Mouse (Mus musculus): Measurements from ENCODE around the gene Zbtb18. TPM values are rescaled to one million over a fixed set of nuclear protein-coding genes. Genes with fewer than 3 reads are reported as not detected.
A peak's percentile ranks its signal among the peaks of the same experiment; 100 is the strongest.

Zbtb18 gene
- total RNA-seq (2015; ENCODE audit: low replicate concordance) (23.1 and 34.2 TPM in 2 replicates), total RNA-seq (2017; ENCODE audit: low replicate concordance) (29.7 and 35.0 TPM in 2 replicates)

- ATAC-seq (replicated peaks; ENCODE audit: low FRiP score, poor library complexity, severe bottlenecking), result 0 out of 2 replicates have a peak, but pooled peaks have one; percentile 7
Observed at GRCm38 (mm10) chr1:177442196-177442808, at the start of gene Zbtb18. Gene Zbtb18 (plus strand): TSS chr1:177442351.

DNA sequence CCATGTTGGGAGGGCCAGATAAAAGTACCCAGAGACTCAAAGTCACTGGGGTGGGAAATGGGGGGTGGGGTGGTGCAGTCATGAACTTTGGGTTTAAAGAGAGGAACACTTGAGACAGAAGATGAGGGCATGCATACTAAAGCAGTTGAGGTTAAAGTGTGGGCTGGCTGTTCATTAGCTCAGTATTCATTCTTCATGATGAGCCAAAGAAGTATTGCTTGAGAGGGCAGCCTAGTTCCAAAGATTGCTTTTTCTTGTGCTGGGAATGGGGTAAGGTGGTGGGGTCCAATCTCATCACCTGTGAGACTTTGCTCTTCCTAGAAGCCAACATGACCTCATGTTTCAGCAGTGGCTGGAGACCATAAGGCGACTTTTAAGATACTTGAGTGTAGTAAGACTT is 44.7 kb upstream of the Zbtb18 start:
- ATAC-seq (replicated peaks; ENCODE audit: low FRiP score, poor library complexity, severe bottlenecking), result no peak

GRCm38 (mm10) chr1:177405170-177405569 is 37.0 kb upstream of the Zbtb18 start:
- ATAC-seq (replicated peaks; ENCODE audit: low FRiP score, poor library complexity, severe bottlenecking), result no peak

- no peak for ATAC-seq (replicated peaks; ENCODE audit: low FRiP score, poor library complexity, severe bottlenecking)
Observed at GRCm38 (mm10) chr1:177408690-177409089, 33.5 kb upstream of the Zbtb18 start.

GRCm38 (mm10) chr1:177410769-177411348 is 31.3 kb upstream of the Zbtb18 start:
- ATAC-seq (replicated peaks; ENCODE audit: low FRiP score, poor library complexity, severe bottlenecking), result no peak

GRCm38 (mm10) chr1:177411359-177412358 is 30.5 kb upstream of the Zbtb18 start:
- ATAC-seq (replicated peaks; ENCODE audit: low FRiP score, poor library complexity, severe bottlenecking), result no peak

- no peak for ATAC-seq (replicated peaks; ENCODE audit: low FRiP score, poor library complexity, severe bottlenecking)
Observed at GRCm38 (mm10) chr1:177419331-177419730, 22.8 kb upstream of the Zbtb18 start.

GRCm38 (mm10) chr1:177420126-177420525 is 22.0 kb upstream of the Zbtb18 start:
- no peak for ATAC-seq (replicated peaks; ENCODE audit: low FRiP score, poor library complexity, severe bottlenecking)

DNA sequence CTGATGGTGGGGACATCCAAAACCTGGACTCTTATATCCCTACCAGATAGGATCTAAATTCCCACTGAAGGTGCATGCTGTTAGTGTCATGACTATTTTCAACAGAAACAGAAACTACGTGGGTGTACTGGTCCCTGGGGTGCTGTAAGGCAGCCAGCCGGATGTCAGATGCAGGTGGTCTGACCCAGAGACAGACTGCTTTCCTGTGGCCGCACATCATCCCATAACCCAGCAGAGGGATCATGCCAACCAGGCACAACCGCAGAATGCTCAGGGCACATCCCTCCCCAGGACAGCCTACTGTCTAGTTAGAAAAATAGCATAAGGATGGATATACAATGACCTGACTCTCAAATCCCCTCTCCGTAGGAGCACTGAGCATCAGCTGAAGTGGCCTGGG is 14.3 kb upstream of the Zbtb18 start:
- no peak for ATAC-seq (replicated peaks; ENCODE audit: low FRiP score, poor library complexity, severe bottlenecking)

DNA sequence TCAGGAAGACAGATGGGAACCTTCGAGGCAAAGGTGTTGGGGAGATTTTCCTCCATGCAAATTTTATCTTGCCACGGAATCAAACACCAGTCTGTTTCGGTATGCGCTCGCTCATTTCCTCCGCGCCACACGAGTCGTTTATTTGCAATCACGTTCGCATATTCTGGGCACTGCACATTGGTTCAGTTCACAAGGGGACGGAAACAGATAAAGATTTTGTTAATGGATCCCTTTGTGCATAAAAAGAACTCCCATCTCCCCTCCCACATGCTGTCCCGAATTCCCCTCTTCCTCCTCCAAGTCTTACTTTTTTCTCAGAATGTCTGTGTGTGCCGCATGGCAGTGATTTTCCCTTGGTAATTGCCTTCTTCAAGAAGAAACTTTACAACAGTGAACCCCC is 13.8 kb upstream of the Zbtb18 start:
- no peak for ATAC-seq (replicated peaks; ENCODE audit: low FRiP score, poor library complexity, severe bottlenecking)

DNA sequence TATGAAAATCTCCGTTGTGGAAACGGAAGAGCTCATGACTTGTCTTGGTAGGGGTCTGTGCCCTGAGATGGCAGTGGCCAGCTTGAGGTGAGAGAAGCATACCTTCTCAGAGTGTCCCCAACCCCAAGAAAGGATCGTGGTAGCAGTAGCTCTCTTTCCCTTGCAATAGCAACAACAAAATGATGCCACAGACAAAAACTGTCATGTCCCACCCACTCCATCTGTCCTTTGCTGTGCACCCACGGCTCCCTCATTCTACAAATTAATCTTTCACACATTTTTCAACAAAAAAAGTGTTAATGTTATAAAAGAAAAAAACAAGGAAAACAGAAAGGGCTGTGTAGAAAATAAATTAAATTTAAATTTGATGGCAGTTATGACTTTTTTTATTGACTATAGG is 13.1 kb upstream of the Zbtb18 start:
- ATAC-seq (replicated peaks; ENCODE audit: low FRiP score, poor library complexity, severe bottlenecking), result no peak

- no peak for ATAC-seq (replicated peaks; ENCODE audit: low FRiP score, poor library complexity, severe bottlenecking)
Observed at GRCm38 (mm10) chr1:177440411-177440810, 1.7 kb upstream of the Zbtb18 start.

GRCm38 (mm10) chr1:177440981-177441491 is 1.1 kb upstream of the Zbtb18 start:
- ATAC-seq (replicated peaks; ENCODE audit: low FRiP score, poor library complexity, severe bottlenecking), result no peak

- ATAC-seq (replicated peaks; ENCODE audit: low FRiP score, poor library complexity, severe bottlenecking), result peak; percentile 92
Observed at GRCm38 (mm10) chr1:177441492-177442195, 507 bp upstream of the Zbtb18 start.

DNA sequence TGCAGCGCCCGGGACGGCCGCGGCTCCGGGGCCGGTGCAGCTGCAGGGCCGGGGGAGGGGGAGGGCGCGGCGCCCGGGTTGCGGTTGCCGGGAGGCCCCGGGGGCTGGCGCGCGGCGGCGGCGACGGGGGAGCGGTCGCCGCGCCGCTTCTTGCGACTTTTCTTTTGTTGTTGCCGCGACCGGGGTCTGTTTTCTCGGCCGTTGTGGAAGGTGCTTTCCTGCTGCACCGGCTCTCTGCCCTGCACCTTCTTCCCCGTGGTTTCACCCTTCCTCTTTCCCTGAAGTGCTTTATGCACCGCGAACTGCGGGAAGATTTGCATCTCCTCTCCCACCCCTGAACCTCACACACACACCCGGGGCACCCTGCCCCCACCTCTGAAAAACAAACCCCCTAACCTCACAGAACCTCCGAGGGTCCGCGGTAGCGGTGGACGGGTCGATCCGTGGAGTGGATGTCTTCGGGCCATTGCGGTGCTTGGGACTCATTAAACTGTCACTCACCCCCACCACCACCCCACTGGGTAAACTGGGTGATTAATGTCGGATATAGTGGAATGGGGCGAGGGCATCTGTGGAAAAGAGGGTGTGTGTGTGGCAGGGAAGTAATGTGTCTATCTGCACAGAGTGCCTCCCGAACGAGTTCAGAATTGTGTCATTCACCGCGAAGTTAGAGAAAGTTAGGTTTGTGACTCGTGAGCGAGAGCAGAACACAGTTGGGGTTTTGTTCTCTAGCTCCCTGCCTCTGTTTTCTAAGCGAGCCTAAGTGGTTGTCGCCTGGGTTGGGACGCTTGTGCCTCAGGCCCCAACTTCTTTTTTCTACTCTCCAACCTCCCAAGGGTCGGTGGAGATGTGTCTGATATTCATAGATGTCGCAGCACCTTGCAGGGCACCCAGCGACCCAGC is 921 bp downstream of the Zbtb18 start:
- no peak for ATAC-seq (replicated peaks; ENCODE audit: low FRiP score, poor library complexity, severe bottlenecking)

GRCm38 (mm10) chr1:177443724-177444482 is 1.8 kb downstream of the Zbtb18 start:
- ATAC-seq (replicated peaks; ENCODE audit: low FRiP score, poor library complexity, severe bottlenecking), result no peak

DNA sequence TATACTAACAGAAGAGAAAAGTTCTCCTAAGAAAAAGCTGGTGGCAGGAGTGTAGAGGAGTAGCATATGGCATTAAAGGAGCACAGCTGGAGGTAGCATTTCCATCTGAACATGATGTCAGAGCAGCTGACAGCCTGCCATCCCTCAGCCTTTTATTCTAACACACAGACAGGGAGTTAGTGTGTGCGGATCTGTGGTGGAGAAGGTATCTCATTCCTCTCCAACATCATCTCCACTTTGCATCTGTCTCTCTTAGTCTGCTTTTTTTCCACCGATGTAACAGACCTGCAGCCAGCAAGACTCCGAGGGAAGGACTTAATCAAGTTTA is 2.3 kb downstream of the Zbtb18 start:
- ATAC-seq (replicated peaks; ENCODE audit: low FRiP score, poor library complexity, severe bottlenecking), result no peak

DNA sequence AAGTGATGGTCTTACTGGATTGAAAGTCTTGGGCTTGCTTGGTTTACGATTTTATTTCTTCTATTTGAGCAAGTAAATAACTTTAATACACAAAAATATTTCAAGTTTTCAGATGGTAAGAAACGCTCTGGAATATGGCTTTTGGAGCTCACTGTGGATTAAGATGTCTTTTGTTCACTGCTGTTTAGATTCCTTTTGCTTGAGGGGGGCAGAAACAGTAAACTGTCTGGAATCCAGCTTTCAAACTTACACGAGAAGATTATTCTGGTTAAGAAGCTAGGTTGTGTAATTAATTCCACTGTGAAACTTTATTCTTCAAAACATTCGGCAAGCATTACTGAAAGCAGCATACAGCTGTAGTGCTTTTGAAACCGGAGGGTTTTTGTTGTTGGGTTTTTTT is 2.8 kb downstream of the Zbtb18 start:
- no peak for ATAC-seq (replicated peaks; ENCODE audit: low FRiP score, poor library complexity, severe bottlenecking)
